Mouse (Mus musculus) stomach, postnatal 0 days (tissue): ENCODE measurements at regions not wholly inside any gene's neighbourhood (a gene's known extent, or its start where the extent isn't known, plus 50 kb on each side); places are given as distances from the start of the nearest gene placed in this dataset.
A peak's percentile ranks its signal among the peaks of the same experiment; 100 is the strongest.

Experiments used
- ATAC-seq: fragments of 200-750 bp; cut with Nextera tagmentation; 2 replicates; pipeline ENCODE4 v1.8.0; 2017; ENCODE audit not compliant: low FRiP score, low TSS enrichment
- DNase-seq: peaks from one replicate; pipeline ENCODE4 v3.0.0-alpha.2; 2016; ENCODE audit warnings: low spot score
- H3K27ac ChIP-seq: fragments of 300-500 bp; sonication (generic); replicated peaks from 2 replicates; pipeline ENCODE4 v1.5.1; 2014; ENCODE audit warnings: mild to moderate bottlenecking, control low read depth
- H3K27me3 ChIP-seq: fragments of 300-500 bp; sonication (generic); 2 replicates; pipeline ENCODE4 v1.6.1; 2014; ENCODE audit warnings: low read length; ENCODE audit not compliant: control insufficient read depth, insufficient read depth
- H3K36me3 ChIP-seq: fragments of 300-500 bp; sonication (generic); 2 replicates; pipeline ENCODE4 v1.6.1; 2014; ENCODE audit warnings: low read length, mixed read lengths; ENCODE audit not compliant: control insufficient read depth, insufficient read depth
- H3K4me1 ChIP-seq: fragments of 300-500 bp; sonication (generic); replicated peaks from 2 replicates; pipeline ENCODE4 v1.6.1; 2014; ENCODE audit warnings: antibody characterized with exemption; ENCODE audit not compliant: control insufficient read depth, insufficient read depth
- H3K4me2 ChIP-seq: fragments of 300-500 bp; sonication (generic); replicated peaks from 2 replicates; pipeline ENCODE4 v1.6.1; 2014; ENCODE audit warnings: low read depth, mild to moderate bottlenecking, control low read depth, moderate library complexity
- H3K4me3 ChIP-seq: fragments of 300-500 bp; sonication (generic); 2 replicates; pipeline ENCODE4 v1.5.1; 2014; ENCODE audit warnings: low read depth, low read length, control low read depth
- H3K9ac ChIP-seq: fragments of 300-500 bp; sonication (generic); 2 replicates; pipeline ENCODE4 v1.6.1; 2014; ENCODE audit warnings: mild to moderate bottlenecking, low read length, control low read depth, mixed read lengths
- H3K9me3 ChIP-seq: fragments of 300-500 bp; sonication (generic); 2 replicates; pipeline ENCODE4 v1.6.1; 2016; ENCODE audit warnings: low read length; ENCODE audit not compliant: control insufficient read depth
- CTCF ChIP-seq: IDR thresholded peaks from 2 replicates; pipeline ENCODE4 v1.5.1; 2016; ENCODE audit warnings: antibody characterized with exemption, low read depth, mild to moderate bottlenecking, moderate library complexity
- EP300 ChIP-seq: optimal IDR thresholded peaks from 2 replicates; pipeline ENCODE3; 2016; ENCODE audit warnings: antibody characterized with exemption
- whole genome bisulfite sequencing: fragments of 180-500 bp; shearing (Covaris S2); extraction: QIAGEN DNeasy Blood & Tissue Kit; methylation state at CpG from one replicate; pipeline ENCODE4 v1.1.7; 2014; 5-methylcytosine and 5-hydroxymethylcytosine counted together

DNA sequence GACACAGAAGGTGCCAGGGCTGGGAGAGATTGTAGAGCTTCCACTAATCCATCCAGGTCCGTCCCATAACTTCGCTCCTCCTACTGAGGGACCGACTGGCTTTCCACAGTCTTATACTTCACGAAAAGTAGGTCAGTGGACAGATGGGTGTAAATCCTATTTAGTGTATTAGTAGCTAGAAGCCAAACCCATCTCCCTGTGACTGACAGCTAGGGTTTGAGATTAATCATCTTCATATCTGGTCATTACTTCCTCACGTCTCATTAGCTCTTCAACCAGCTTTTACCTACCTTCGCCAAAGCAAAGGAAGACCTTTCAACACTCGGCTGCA is 60.4 kb upstream of the Scaf11 start:
- WGBS: 88% methylated on average over 7 of the region's 7 CpGs
- no peak overlapping the region for H3K4me3 ChIP-seq
- TF ChIP-seq CTCF (no peak), EP300 (no peak)
- no peak overlapping the region for H3K9ac ChIP-seq
- H3K27me3 ChIP-seq: no peaks in the 10 kb centered on the region
- no peak for DNase-seq
- no peaks in the 10 kb centered on the region for H3K9me3 ChIP-seq
- no peak overlapping the region for H3K27ac ChIP-seq
- ATAC-seq: no peak
- no peaks in the 10 kb centered on the region for H3K4me1 ChIP-seq
- no peaks in the 10 kb centered on the region for H3K36me3 ChIP-seq
- H3K4me2 ChIP-seq: no peak overlapping the region

DNA sequence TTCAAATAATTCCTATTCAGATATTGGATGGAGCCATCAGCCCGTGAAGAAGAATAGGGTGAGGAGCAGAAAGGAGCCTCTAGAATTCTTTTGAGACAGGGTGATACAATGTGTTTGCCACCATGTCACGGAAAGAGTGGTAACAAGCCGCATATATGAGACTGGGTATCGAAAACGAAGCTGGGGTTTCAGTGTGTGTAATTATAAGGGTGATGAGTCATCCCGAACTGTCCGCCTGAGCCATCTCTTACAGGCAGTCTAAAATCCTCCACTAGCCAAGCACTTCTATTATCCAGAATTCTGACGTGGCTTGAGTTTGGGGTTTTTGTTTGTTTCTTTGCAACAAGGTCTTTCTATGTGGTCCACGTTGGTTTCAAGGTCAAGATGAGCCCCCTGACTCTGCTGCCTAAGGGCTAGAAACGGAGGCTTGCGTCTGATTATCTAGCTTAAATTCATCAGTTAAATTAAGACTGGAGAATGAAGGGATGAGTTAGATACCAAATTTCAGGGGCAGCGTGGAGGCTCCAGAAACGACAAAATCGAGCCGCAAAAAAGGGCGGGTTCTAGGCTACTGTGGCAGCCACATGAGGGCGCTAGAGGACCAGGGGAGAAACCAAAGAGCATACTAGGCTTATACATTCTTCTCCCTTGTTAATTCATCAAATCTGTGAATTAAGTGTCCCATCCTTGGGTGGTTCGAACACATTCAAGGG is 59.9 kb upstream of the Scaf11 start:
- peak; percentile 62 for DNase-seq
- no peak for ATAC-seq
- Histone ChIP-seq H3K4me3 (no peak overlapping the region), H3K9me3 (no peaks in the 10 kb centered on the region), H3K27me3 (no peaks in the 10 kb centered on the region), H3K4me1 (no peaks in the 10 kb centered on the region), H3K27ac (no peak overlapping the region), H3K9ac (no peak overlapping the region), H3K36me3 (no peaks in the 10 kb centered on the region), H3K4me2 (no peak overlapping the region)
- 72% methylated on average over 18 of the region's 18 CpGs for WGBS
- TF ChIP-seq EP300 (no peak), CTCF (peak; percentile 79)

DNA sequence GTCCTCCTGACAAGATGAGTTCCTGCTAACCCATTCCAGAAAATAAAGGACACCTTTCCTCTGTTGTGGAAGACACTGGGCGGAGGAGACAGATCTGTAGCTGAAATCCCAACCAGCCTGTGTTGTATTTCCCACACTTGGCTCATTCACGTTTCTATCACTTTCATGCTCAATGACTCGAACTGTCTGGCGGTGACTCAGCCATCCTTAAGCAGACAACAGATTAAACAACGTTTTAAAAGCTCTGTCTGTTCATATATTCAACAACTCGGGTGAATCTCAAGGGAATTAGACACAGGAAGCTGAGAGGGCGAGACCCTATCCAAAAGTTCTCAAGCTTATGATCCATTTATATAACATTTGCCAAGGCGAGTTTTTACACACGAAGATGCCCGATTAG is 57.5 kb upstream of the Scaf11 start:
- DNase-seq (no peak), ATAC-seq (no peak)
- TF ChIP-seq EP300 (no peak), CTCF (no peak)
- Histone ChIP-seq H3K9me3 (no peaks in the 10 kb centered on the region), H3K4me3 (no peak overlapping the region), H3K9ac (no peak overlapping the region), H3K4me1 (no peaks in the 10 kb centered on the region), H3K4me2 (no peak overlapping the region), H3K27me3 (no peaks in the 10 kb centered on the region), H3K36me3 (no peaks in the 10 kb centered on the region), H3K27ac (no peak overlapping the region)
- WGBS: 53% methylated on average over 10 of the region's 10 CpGs

DNA sequence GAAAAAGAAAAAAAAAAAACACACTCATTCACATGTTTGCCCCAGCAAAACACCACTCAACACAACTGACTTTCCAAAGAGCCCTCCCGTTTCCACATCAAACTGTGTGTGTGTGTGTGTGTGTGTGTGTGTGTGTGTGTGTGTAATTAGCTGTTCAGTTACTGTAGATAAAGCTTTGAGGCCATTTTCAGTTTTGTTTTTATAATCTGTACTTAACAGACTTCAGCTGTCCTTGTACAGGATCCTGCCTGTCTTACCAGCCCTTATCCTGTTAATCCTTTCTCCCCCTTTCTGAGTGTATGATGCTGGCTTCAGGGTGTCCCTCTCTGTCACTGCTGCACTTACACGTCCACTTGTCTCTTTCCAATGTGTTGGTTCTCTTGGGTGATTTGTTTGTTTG is 55.0 kb upstream of the Scaf11 start:
- Histone ChIP-seq H3K36me3 (no peaks in the 10 kb centered on the region), H3K27me3 (no peaks in the 10 kb centered on the region), H3K27ac (no peak overlapping the region), H3K9me3 (no peaks in the 10 kb centered on the region), H3K9ac (no peak overlapping the region), H3K4me3 (no peak overlapping the region), H3K4me2 (no peak overlapping the region), H3K4me1 (no peaks in the 10 kb centered on the region)
- no peak for TF ChIP-seq CTCF
- no peak for TF ChIP-seq EP300
- DNase-seq (no peak), ATAC-seq (no peak)
- WGBS: 39% methylated on average over 2 of the region's 2 CpGs

DNA sequence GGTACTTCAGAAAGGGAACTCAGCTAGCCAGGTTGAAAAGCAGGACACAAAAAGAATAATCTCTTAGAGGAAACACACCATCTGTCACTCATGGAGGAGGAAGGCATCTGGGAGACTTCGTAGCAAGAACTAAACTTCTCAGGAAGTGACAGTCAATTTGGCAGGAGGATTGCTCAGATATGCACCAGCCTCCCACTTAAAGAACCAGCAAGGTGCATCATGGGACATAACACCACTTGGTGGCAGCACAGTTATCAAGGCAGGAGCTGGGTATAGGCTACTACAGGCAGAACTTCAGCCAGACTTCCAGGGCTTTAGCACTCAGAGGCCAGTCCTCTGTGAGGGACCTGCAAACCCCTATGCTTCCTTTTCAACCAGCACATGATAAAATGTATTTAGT is 52.0 kb upstream of the Scaf11 start:
- no peaks in the 10 kb centered on the region for H3K4me1 ChIP-seq
- H3K4me3 ChIP-seq: no peak overlapping the region
- no peak overlapping the region for H3K27ac ChIP-seq
- WGBS: 48% methylated on average over 1 of the region's 1 CpGs
- H3K36me3 ChIP-seq: no peaks in the 10 kb centered on the region
- TF ChIP-seq CTCF (no peak), EP300 (no peak)
- H3K9me3 ChIP-seq: no peaks in the 10 kb centered on the region
- no peak overlapping the region for H3K4me2 ChIP-seq
- DNase-seq (no peak), ATAC-seq (no peak)
- H3K9ac ChIP-seq: no peak overlapping the region
- no peaks in the 10 kb centered on the region for H3K27me3 ChIP-seq
